Mouse (Mus musculus) spleen, postnatal 4 days (tissue): ENCODE measurements around the gene Pcgf6.
"Not testable (repeated sequence)": the region's sequence is repeated elsewhere in the genome, so short reads cannot be mapped to it uniquely, and the experiment has no call there.

Source experiments
- DNase-seq, 2 experiments: peaks; one replicate each; pipeline ENCODE4 v3.0.0; 2022; ENCODE audit warnings: low spot score in 2 of 2

The Pcgf6 gene

DNA sequence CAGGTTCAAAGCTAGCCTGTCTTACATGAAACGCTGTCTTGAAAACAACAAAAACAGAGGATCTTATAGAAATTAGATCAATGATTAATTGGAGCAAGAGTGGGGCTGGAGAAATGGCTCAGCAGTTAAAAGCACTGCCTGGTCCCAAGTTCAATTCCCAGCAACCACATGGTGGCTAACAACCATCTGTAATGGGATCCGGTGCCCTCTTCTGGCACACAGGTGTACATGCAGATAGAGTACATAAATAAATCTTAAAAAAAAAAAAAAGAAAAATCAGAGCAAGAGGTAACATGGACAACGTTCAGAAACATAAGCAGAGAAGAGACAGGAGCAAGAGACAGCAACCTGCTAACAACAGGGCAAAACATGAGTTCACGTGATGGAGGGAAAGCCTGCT lies 24.2 kb downstream of the Pcgf6 start:
- no peak for DNase-seq

DNA sequence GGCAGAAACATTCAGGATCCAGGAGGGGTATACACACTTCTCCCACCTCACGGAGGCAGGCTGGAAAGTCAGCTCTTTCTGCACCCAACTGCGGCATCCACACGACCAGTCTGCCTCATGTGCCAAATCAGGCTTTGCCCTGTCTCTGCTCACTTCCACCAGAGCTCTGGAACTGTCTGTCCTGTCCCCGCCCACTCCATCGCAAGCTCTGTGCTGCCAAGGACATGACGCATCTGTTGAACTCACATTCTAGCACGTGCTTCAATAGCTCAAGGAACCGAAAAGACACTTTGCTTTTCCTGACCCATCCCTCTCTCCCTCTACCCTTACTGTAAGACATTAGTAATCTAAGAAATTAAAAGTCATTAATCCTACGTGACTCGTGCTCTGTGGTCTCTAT lies 25.8 kb downstream of the Pcgf6 start:
- DNase-seq = no peak

DNA sequence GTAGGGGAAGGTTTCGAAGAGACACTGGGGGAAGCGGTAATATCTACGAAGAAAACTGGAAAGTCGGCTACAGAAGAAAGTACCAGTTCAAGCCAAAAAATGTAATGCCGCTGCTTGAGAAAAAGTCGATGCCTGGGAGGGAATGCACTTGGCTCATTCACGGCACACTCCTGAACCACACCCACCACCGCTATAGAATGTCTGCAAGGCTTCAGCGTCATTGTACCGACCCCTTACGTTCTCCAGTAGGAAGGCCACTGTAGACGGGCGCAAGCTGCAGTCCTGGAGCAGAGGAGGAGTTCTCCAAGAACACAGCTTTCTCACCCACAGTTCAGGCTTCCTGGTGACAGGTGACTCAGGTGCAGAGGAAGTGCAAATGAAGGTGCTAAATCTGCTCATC lies 27.2 kb downstream of the Pcgf6 start:
- DNase-seq = no peak

DNA sequence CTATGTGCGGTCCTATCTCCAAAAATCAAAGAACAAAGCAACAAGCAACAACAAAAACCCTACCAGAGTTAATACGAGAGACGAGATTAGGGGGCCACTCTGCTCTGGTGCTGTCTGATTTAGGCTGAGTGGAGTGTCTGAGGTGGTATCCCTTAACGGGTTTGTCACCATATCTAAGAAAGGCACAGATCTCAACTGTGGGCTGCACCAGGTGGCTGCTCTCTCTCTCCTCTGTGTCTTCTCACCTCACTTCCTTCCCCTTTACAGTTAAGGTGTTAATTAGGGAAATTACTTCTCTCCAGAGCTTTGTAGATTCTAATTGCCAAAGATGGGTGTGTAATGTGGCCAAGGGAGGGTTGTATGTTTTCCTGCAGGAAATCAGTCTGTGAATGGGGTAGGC lies 28.0 kb downstream of the Pcgf6 start:
- no peak for DNase-seq

DNA sequence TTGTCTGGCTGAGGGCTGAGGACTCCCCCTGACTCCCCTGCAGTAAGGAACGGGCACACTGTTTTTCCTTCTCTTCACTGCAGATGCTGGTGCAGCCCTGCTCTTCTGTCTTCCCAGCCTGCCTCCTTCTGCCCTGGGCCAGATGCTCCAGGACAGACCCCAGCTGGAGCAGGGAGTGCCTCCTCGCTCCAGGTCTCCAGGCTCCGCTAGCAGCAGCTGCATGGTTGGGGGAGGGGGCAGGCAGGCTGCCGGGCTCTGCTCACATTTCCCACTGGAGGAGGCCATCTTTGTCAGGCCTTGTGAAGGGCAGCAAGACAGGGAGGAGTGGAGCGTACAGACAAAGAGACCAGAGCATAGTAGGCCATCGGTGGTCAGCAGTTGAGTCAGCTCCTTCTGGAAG lies 31.4 kb downstream of the Pcgf6 start:
- DNase-seq = no peak

DNA sequence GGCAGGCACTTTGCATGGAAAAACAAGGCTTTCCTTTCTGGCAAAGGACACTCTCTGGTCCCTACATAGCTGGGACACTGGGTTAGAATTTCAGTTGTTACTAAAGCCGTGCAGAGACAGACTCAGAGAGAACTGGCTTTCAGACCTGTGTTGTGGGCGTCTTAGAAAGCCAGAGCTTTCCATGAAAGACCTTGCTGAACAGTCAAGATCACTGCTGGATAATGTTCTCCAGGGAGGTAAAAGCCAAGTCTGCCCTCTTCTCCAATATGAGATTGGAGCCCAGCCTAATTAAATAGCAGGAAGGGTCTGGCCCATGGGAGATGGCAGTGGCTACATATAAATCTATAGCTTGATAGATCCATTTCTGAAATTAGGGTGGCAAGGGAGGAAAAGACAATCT lies 32.4 kb downstream of the Pcgf6 start:
- no peak for DNase-seq

DNA sequence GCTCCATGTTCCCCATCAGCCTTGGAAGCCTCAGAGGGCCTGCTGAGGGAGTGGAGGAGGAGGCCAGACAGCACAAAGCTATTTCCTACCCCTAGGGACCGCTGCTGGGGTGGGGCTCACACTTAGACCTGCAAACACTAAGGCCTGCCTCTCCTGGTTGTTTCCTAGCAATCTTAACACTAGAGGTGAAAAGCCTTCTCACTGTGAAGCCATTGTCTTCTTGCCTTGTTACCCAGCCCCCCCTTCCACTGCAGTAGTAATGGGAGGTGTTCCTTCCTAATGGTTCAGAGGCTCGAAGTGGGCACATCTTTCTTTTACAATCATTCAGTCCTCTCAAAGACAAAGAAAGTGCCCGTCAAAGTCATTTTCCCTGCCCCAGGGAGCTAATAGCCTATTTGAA lies 32.9 kb downstream of the Pcgf6 start:
- no peak for DNase-seq

DNA sequence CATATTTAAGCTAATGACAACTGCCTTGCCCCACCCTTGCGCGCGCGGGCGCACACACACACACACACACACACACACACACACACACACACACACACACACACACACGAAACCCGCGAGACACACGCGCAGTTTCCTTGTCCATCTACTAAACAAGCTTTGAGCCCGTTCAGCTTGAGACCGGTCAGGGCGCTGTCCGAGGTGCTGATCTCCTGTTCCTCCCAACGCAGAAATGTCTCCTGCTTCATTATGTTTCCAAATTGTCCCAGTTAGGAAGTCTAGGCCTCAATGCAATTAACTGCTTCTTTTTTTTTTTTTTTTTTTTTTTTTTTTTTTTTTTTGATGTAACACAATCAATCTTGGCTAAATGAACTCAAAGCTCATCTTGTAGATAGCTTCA lies 34.2 kb downstream of the Pcgf6 start:
- peak; percentile 64 to 86 for DNase-seq

DNA sequence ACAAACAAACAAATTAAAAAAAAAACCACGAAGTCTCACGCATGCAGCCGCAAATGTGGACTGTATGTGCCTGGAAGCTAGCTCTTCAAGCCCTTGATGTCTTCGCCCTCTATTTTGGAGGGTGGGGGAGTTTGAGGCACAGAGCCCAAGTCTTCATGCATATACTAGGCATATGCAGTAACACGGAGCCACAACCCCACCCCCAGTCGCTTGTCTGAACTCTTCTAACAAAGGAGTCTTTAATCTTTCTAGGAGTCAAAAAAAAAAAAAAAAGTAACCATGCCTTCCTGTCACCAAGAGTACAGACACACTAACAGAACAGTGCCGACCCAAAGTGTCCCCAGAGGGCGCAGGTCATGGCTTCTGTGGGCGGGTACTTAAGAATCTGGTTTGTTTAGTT lies 34.7 kb downstream of the Pcgf6 start:
- no peak for DNase-seq

DNA sequence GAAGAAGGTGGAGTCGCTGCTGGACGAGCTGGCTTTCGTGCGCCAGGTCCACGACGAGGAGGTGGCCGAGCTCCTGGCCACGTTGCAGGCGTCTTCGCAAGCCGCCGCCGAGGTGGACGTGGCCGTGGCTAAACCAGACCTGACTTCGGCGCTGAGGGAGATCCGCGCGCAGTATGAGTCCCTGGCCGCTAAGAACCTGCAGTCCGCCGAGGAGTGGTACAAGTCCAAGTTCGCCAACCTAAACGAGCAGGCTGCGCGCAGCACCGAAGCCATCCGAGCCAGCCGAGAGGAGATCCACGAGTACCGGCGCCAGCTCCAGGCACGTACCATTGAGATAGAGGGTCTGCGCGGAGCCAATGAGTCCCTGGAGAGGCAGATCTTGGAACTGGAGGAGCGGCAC lies 35.3 kb downstream of the Pcgf6 start:
- no peak for DNase-seq

DNA sequence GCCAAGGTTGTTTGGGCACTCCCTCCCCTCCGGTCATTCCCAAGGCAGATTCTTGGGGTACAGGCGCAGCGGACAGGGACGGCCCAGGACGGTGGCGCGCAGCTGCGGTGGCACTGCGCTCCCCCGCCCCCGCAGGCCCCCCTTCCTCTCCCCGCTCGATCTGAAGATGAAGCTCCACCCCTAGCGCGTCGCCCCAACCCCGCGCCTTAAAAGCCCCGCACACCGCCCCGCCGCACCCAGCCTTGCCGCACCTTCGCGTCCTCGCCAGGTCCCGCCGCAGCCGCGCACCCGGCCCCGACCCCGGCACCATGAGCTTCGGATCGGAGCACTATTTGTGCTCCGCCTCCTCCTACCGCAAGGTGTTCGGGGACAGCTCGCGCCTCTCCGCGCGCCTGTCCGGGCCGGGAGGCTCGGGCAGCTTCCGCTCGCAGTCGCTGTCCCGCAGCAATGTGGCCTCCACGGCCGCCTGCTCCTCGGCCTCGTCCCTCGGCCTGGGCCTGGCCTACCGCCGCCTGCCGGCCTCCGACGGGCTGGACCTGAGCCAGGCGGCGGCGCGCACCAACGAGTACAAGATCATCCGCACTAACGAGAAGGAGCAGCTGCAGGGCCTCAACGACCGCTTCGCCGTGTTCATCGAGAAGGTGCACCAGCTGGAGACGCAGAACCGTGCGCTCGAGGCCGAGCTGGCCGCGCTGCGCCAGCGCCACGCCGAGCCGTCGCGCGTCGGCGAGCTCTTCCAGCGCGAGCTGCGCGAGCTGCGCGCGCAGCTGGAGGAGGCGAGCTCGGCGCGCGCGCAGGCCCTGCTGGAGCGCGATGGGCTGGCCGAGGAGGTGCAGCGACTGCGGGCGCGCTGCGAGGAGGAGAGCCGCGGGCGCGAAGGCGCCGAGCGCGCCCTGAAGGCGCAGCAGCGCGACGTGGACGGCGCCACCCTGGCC lies 36.0 kb downstream of the Pcgf6 start, which contains the start of the genes Ina and Nt5c2:
Gene Ina, plus strand, starts transcription at position 252 of the 935 bp plus-strand sequence.
Gene Nt5c2, minus strand, starts transcription at position 707 of the 935 bp plus-strand sequence.
- no peak for DNase-seq

DNA sequence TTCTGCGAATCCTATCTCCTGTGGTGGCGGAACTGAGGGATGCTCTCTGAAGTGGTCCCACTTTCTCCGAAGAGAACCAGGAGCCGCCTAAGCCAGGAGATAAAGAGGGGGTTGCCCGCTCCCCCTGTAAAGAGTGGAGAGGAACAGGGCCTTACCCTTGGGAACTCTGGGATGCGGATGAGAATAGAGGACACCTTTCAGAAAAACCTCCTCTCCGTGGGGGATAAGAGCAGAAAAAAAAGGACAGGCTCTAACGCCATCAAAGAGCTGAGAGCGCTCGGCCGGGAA lies 36.6 kb downstream of the Pcgf6 start:
- no peak for DNase-seq

DNA sequence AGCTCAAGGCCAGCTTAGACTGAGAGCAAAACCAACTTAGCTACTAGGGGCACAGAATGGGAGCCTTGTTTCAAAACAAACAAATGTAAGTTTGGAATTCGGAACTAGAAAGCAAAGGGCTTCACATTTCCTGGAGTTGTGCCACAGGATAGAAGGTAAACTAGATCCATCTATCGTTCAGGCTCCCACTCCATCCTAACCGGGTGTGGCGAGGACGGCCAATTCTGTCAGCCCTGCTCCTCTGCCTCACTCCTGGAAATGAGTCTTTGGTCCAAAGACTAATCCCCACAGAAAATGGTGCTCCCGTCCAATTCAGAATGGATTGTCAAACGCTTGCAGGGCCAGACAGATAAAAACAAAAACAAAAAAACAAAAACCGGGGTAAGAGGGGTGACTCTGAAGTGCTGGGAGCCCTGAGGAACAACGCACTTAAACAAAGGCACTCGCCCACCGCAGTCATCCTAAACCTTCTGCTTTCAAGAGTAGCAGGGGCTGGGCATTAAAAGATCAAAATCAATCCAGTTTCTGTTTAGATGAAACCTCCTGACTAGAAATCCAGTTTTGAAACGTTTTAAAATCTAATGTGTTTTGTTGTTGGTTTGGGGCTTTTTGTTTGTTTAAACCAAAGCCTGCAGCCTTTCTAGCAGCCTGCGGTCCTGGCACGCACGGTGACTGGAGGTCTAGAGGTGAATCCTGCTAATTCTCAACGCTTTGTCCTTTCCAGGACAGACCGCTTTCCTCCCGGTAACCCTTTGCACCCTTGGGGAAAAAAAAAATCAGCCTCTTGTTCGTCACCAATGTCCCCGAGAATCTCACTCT lies 37.2 kb downstream of the Pcgf6 start:
- no peak for DNase-seq

DNA sequence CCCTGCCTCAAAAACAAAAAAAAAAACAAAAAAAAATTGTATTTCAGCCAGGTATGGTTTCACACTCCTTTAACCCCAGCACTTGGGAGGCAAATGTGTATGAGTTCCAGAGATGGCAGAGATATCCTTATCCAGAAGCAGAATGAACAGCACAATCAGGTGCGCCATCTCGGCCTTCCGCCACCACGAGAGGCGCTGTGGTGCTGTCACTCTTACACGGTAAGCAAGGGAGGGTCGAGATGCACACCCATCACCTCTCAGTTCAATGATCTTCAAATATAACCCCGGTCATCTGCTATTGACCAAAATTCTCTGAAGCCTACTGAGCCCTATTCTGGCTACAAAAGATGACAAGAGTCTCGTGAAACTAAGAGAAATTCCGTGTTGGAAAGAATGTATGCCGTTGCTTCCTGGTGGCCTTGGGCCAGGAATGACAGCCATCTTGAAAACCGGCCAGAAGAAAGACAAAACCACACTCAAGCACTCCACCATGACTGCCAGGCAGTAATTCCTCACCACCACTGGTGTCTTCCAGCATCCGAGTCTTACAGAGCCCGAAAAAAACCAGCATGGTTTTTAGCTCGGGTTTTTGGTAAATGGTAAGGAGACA lies 38.1 kb downstream of the Pcgf6 start:
- DNase-seq = no peak

DNA sequence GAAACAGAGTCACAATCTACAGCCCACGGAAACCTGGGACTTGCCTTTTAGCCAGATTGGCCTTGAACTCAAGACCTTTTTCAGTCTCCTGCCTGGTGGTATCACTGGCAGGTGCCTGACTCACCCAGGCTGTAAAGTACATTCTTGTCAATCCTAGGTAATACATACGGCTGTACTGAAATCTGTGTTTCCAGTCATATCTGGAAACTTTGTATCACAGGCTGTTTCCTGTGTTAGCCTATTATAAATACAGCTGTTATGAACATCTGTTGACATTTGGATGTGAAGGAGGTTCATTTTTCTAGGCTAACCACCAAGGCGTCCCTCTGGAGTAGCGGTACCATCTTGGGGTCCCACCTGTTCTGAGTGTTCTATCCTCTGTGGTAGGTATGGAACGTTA lies 40.8 kb downstream of the Pcgf6 start:
- no peak for DNase-seq

DNA sequence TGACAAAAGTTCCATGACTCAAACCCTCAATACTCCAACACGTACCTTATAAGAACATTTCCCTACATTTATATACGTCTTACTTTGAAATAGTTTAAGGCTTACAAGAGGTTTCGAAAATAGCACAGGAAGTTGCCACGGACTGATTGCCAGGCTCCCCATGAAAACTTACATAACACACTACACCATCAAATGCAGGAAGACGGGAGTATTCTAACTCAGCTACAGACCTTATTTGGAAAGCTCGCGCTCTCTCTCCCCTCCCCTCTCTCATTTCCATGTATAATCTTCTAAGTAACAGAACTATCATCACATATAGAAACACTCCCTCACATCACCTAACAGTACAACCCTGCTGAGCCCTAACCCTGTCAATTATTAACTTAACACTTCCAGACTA lies 41.3 kb downstream of the Pcgf6 start:
- no peak for DNase-seq

DNA sequence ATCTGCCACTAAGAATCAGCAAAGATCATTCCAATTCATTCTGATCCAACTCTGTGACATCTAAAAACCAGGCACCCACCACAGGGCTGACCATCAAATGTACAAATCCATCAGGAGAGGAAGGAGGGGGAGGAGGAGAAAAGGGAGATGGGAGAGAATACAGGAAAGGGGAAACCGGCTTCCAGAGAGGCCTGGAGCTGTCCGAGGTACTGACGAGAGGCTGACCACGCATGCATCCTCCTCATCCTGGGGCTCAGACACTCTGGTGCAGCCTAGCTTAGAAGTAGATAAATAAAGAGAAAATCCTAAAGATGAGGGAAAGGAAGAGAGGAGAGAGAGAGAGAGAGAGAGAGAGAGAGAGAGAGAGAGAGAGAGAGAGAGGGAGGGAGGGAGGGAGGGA lies 44.4 kb downstream of the Pcgf6 start:
- peak in 1 of 2 experiments; percentile 77 for DNase-seq

DNA sequence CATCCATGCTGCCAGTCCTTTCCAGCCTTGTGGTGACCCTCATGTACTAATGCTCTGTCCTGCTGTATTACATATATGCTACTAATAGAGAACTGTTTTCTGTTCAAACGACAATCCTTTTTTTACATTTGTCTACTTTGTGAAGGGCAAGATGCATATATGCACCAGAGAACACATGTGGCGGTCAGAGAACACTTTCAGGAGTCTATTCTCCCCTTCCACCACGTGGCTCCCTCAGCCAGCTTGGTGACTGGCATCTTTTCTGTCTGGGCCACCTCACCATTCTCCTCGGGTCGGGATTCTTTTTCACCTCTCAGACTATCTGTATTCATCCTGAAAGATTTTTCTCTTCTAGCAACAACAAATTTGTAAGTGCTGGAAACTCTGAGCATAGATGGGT lies 44.8 kb downstream of the Pcgf6 start:
- no peak for DNase-seq

DNA sequence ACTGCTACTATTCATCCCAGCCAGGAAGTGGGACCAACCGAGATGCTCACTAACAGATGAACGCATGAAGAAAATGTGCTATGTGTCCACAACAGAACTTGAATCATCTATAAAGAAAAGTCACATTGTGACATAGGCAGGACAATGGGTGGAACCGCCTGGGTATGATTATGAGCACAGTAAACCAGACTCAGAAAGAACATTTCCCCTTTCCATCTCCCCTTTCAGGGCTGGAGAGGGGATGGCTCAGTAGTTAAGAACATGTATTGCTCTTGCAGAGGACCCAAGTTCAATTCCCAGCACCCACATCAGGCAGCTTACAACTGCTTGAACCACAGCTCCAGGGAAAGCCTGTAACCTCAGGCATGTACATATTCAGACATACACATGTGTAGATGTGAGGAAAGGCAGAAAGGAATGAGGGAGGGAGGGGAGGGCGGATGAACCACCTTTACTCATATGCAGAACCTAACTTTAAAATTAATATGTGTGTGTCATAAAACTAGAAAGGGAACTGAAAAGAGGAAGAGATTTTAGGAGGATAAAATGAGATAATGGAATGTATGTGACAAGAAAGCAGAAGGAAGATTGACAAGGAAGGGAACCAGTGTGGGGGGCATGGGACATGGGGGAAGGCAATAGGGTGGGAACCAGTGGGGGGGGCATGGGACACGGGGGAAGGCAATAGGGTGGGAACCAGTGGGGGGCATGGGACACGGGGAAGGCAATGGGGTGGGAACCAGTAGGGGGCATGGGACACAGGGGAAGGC lies 46.8 kb downstream of the Pcgf6 start:
- DNase-seq = no peak

DNA sequence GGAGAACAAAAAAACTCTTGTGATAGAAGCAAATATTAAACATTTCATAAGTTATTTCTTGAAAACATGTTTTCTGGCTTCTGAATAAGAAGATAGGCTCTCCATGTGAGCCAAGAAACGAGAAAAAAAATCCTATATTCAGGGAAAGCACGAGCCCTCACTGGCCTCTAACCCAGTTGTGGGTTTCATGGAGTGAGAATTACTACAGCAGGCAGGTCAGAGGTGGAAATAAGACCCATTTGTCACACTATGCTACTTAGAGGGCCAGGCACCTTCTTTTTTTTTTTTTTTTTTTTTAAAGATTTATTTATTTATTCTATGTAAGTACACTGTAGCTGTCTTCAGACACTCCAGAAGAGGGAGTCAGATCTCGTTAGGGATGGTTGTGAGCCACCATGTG lies 50.3 kb downstream of the Pcgf6 start:
- DNase-seq = not testable (repeated sequence)

DNA sequence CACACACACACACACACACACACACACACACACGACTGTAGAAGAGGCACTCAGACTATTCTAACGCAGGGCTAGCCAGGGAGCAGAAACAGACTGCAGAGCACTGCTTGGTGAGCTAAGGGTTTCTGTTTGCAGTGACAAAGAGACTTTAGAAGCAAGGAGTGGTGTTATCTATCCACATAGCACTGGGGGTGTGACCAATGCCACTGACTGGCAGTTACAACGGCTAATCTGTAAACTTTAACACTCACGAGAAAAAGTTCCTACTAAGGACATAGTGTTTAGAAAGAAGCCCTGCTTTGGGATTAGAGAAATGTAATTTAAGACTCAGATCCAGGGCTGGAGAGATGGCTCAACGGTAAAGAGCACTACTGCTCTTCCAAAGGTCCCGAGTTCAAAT lies 51.0 kb downstream of the Pcgf6 start:
- DNase-seq = no peak

DNA sequence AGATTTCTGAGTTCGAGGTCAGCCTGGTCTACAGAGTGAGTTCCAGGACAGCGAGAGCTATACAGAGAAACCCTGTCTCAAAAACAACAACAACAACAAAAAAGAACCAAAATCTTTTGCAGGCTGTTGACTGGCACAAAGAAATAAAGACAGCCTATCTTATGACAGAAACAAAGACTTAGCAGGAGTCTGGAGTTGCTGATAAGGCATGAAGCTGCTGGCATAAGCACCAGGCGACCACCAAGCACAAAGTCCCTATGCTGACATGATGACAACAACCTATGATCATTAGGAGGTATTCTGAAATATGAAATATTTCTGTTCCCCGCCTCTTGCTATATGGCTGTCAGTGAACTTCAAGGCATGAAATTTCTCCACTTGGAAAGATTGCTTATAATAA lies 51.8 kb downstream of the Pcgf6 start:
- DNase-seq = no peak
